Mouse (Mus musculus): ENCODE results near the gene Lgals2.

DNA sequence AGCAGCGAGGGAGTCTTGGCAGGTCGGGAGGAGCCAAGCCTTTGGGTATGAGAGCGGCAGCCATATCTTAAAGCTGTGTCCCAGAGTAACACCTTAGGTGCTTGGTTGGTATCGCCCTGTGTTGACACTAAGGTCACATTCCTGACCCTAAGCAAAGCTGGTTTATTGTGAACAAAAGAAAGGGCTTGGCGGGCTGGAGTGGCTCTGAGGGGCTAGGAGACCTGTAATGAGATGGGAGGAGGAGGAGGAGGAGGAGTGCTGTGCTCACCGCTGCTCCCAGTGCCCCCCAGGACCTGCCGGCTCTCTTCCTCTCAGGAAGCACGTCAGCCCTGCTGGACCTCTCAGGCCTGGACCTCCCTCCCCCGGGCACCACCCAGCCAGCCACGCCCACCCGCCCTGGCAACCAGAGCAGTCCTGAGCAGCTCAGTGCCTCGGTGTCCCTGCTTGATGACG is 34.1 kb upstream of the Lgals2 start:
- TF ChIP-seq CTCF (IDR thresholded peaks at IDR 0.05; ENCODE audit: control insufficient read depth, insufficient read depth, insufficient read length) (no peak), MYOG (IDR thresholded peaks at IDR 0.05; ENCODE audit: control insufficient read depth, extremely low read depth, insufficient read length) (no peak), MAX (IDR thresholded peaks at IDR 0.05) (no peak), CEBPB (IDR thresholded peaks at IDR 0.05; ENCODE audit: low read depth) (no peak), FOSL1 (IDR thresholded peaks at IDR 0.05; ENCODE audit: insufficient read depth, low read length, poor library complexity, severe bottlenecking) (no peak), MYOD1 (IDR thresholded peaks at IDR 0.05; ENCODE audit: control insufficient read depth, insufficient read length, low read depth) (no peak)
